Mouse (Mus musculus): Measurements from ENCODE around the gene Minos1.

DNA sequence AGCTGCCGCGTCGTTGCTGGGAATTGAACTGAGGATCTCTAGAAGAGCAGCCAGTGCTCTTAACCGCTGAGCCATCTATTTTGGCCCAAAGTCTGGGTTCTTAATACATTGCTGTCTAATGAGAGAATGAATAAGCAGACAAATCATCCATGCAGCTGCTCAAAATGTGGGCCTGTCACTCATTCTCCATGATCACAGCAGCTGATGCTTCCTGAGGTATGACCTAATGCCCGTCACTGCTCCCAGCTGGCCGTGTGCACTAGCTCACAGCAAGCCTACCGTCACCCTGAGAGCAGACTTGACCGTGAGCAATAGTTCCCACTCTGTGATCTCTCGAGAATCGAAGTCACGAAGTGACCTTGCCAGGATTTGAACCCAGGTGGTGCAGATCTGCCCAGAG, 51.5 kb downstream of the Minos1 start:
- TF ChIP-seq EP300 (IDR thresholded peaks at IDR 0.05; ENCODE audit: insufficient read depth, low read depth, low read length) (no peak), POLR2A (IDR thresholded peaks at IDR 0.05; ENCODE audit: insufficient read depth, low read length) (no peak), CTCF (IDR thresholded peaks at IDR 0.05; ENCODE audit: low read depth, low read length) (no peak)

Data from ES-Bruce4 (cell line).